Mouse (Mus musculus): ENCODE data around the gene Insl3. TPM values are rescaled to one million over a fixed set of nuclear protein-coding genes. Genes with fewer than 3 reads are reported as not detected.

Gene Insl3
- polyA plus RNA-seq, 2 experiments, result 0.73 to 1.5 TPM

DNA sequence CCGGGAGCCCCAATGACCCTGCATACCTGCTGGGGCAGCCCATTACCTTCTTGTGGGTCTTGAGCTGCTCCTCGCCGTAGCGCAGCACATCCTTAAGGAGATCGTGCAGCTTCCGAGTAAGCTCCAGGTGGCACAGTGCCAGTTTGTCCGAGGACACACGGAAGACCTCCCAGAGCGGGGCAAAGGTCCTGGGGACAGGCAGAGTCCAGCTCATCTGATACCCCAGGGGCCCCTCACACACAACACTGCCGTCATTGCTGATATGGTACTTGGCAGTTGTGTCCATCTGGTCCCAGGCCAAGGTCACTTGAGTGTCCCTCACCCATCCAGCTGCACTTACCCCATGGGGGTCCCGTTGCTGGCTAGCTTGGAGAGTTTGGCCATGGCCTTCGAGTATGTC is 28.1 kb downstream of the Insl3 start:
- 84% methylated on average over 12 of the region's 12 CpGs for WGBS (ENCODE audit: insufficient replicate concordance)
- no peak for ATAC-seq (ENCODE audit: insufficient read depth)
- H3K36me3 ChIP-seq (replicated peaks; ENCODE audit: control insufficient read depth, insufficient read depth, low read depth), result no peaks in the 10 kb centered on the region; the same call in 1 of the 2 replicates

GRCm38 (mm10) chr8:71718252-71718651 is 29.2 kb downstream of the Insl3 start:
- ATAC-seq (ENCODE audit: insufficient read depth), result no peak
- no peaks in the 10 kb centered on the region for H3K9me3 ChIP-seq (ENCODE audit: control insufficient read depth, low read length)
- no peak overlapping the region for H3K4me2 ChIP-seq (ENCODE audit: low read depth)
- no peak overlapping the region for H3K4me3 ChIP-seq (ENCODE audit: insufficient read depth in 1 of 2, low read depth in 2 of 2, low read length in 2 of 2)
- no peak for DNase-seq (ENCODE audit: low read depth in 3 of 3, low spot score in 3 of 3)
- 39% methylated on average over 3 of the region's 3 CpGs for WGBS (ENCODE audit: insufficient replicate concordance)
- H3K36me3 ChIP-seq (replicated peaks; ENCODE audit: control insufficient read depth, insufficient read depth, low read depth), result no peaks in the 10 kb centered on the region; the same call in 1 of the 2 replicates
- H3K27ac ChIP-seq, result no peak overlapping the region
- no peak overlapping the region for H3K9ac ChIP-seq (replicated peaks)
- no peaks in the 10 kb centered on the region for H3K27me3 ChIP-seq (ENCODE audit: control insufficient read depth, insufficient read depth, low read length)
- peaks cover 0 to 5% of the 10 kb centered on the region in 2 experiments; a peak in 2 of 4 replicates for H3K4me1 ChIP-seq (replicated peaks; ENCODE audit: control insufficient read depth in 2 of 2, insufficient read depth in 2 of 2, low read length in 1 of 2)
- TF ChIP-seq EP300 (IDR thresholded peaks at IDR 0.05; ENCODE audit: low read depth) (no peak), CTCF (IDR thresholded peaks at IDR 0.05; ENCODE audit: low read depth) (no peak)

More for the DNA sequence above, 28.1 kb downstream of the Insl3 start:
- no peak for DNase-seq (ENCODE audit: low read depth in 3 of 3, low spot score in 3 of 3)
- Histone ChIP-seq H3K4me2 (ENCODE audit: low read depth) (no peak overlapping the region), H3K4me3 (ENCODE audit: insufficient read depth in 1 of 2, low read depth in 2 of 2, low read length in 2 of 2) (no peak overlapping the region), H3K27me3 (ENCODE audit: control insufficient read depth, insufficient read depth, low read length) (no peaks in the 10 kb centered on the region), H3K9me3 (ENCODE audit: control insufficient read depth, low read length) (no peaks in the 10 kb centered on the region), H3K27ac (no peak overlapping the region), H3K9ac (replicated peaks) (no peak overlapping the region), H3K4me1 (replicated peaks; ENCODE audit: control insufficient read depth in 2 of 2, insufficient read depth in 2 of 2, low read length in 1 of 2) (no peaks in the 10 kb centered on the region)
- TF ChIP-seq EP300 (IDR thresholded peaks at IDR 0.05; ENCODE audit: low read depth), result no peak
- no peak for TF ChIP-seq CTCF (IDR thresholded peaks at IDR 0.05; ENCODE audit: low read depth)

DNA sequence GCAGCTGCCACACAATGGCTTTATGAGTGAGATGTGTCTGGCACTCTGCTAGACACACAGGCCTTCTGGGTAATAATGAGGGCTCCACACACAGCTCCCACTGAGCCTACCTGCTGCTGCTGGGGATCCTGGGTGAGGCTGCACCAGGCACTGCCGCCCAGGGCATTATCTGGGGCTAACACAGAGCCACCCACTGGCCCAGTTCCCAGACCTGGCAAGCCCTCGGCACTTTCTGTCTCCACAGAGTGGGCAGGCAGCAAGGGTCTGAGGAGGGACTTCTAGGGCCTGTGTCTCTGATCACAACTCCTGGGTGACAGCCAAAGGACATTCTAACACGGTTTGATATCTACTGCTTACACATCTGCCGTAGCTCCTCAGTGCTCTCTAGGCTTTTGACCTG is 30.2 kb downstream of the Insl3 start:
- TF ChIP-seq EP300 (IDR thresholded peaks at IDR 0.05; ENCODE audit: low read depth) (no peak), CTCF (IDR thresholded peaks at IDR 0.05; ENCODE audit: low read depth) (no peak)
- Histone ChIP-seq H3K4me2 (ENCODE audit: low read depth) (no peak overlapping the region), H3K4me1 (replicated peaks; ENCODE audit: control insufficient read depth in 2 of 2, insufficient read depth in 2 of 2, low read length in 1 of 2) (peaks cover 7 to 13% of the 10 kb centered on the region in 2 experiments), H3K27ac (no peak overlapping the region), H3K9ac (replicated peaks) (no peak overlapping the region), H3K9me3 (ENCODE audit: control insufficient read depth, low read length) (no peaks in the 10 kb centered on the region), H3K4me3 (ENCODE audit: insufficient read depth in 1 of 2, low read depth in 2 of 2, low read length in 2 of 2) (no peak overlapping the region), H3K36me3 (replicated peaks; ENCODE audit: control insufficient read depth, insufficient read depth, low read depth) (no peaks in the 10 kb centered on the region; the same call in 1 of the 2 replicates), H3K27me3 (ENCODE audit: control insufficient read depth, insufficient read depth, low read length) (no peaks in the 10 kb centered on the region)
- no peak for DNase-seq (ENCODE audit: low read depth in 3 of 3, low spot score in 3 of 3)
- WGBS (ENCODE audit: insufficient replicate concordance), result 48% methylated on average over 4 of the region's 4 CpGs
- ATAC-seq (ENCODE audit: insufficient read depth), result no peak

DNA sequence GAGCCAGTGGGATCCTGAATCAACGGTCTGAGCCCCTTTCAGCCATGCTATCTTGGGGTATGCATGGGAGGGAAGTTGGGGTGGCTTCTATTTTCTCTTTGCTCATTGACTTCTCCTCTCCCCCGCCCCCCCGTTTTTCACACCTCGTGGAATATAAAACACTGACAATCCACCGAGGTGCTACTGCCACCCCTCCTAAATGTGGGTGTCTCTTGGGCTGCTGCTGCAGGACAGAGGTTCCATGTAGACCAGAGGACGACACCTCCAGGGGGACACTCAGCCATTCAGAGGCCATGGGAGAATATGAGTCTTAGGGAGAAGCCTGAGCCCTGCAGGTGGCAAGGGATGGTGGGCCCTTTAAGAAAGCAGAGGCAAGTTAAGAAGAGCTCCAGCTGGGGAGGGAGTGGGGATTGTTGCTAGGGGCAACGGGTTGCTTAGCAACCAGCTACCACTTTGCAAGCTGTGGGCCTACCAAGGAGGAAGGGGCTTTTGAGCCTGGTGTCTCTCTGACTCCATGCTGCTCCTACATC is 31.0 kb downstream of the Insl3 start:
- Histone ChIP-seq H3K4me1 (replicated peaks; ENCODE audit: control insufficient read depth in 2 of 2, insufficient read depth in 2 of 2, low read length in 1 of 2) (peaks cover 14 to 19% of the 10 kb centered on the region in 2 experiments), H3K9me3 (ENCODE audit: control insufficient read depth, low read length) (no peaks in the 10 kb centered on the region), H3K9ac (replicated peaks) (no peak overlapping the region), H3K4me2 (ENCODE audit: low read depth) (no peak overlapping the region), H3K27ac (no peak overlapping the region), H3K36me3 (replicated peaks; ENCODE audit: control insufficient read depth, insufficient read depth, low read depth) (no peaks in the 10 kb centered on the region; the same call in 1 of the 2 replicates), H3K4me3 (ENCODE audit: insufficient read depth in 1 of 2, low read depth in 2 of 2, low read length in 2 of 2) (no peak overlapping the region), H3K27me3 (ENCODE audit: control insufficient read depth, insufficient read depth, low read length) (no peaks in the 10 kb centered on the region)
- no peak for TF ChIP-seq CTCF (IDR thresholded peaks at IDR 0.05; ENCODE audit: low read depth)
- no peak for TF ChIP-seq EP300 (IDR thresholded peaks at IDR 0.05; ENCODE audit: low read depth)
- no peak for DNase-seq (ENCODE audit: low read depth in 3 of 3, low spot score in 3 of 3)
- WGBS (ENCODE audit: insufficient replicate concordance), result 58% methylated on average over 7 of the region's 7 CpGs
- ATAC-seq (ENCODE audit: insufficient read depth), result no peak

- H3K9ac ChIP-seq (replicated peaks), result peak overlapping the region; percentile 58
- peak overlapping the region; percentile 68 for H3K27ac ChIP-seq
- H3K36me3 ChIP-seq (replicated peaks; ENCODE audit: control insufficient read depth, insufficient read depth, low read depth), result no peaks in the 10 kb centered on the region
- TF ChIP-seq EP300 (IDR thresholded peaks at IDR 0.05; ENCODE audit: low read depth) (no peak), CTCF (IDR thresholded peaks at IDR 0.05; ENCODE audit: low read depth) (no peak)
- H3K27me3 ChIP-seq (ENCODE audit: control insufficient read depth, insufficient read depth, low read length), result no peaks in the 10 kb centered on the region; the same call in 1 of the 2 replicates
- H3K9me3 ChIP-seq (ENCODE audit: control insufficient read depth, low read length), result no peaks in the 10 kb centered on the region
- H3K4me1 ChIP-seq (replicated peaks; ENCODE audit: control insufficient read depth in 2 of 2, insufficient read depth in 2 of 2, low read length in 1 of 2), result peaks cover 21 to 23% of the 10 kb centered on the region in 2 experiments
- H3K4me3 ChIP-seq (ENCODE audit: insufficient read depth in 1 of 2, low read depth in 2 of 2, low read length in 2 of 2), result peak overlapping the region; percentile 53 to 57
- 17% methylated on average over 14 of the region's 14 CpGs for WGBS (ENCODE audit: insufficient replicate concordance)
- DNase-seq (ENCODE audit: low read depth in 3 of 3, low spot score in 3 of 3), result peak; percentile 65 to 67 (median 66)
- H3K4me2 ChIP-seq (ENCODE audit: low read depth), result peak overlapping the region; percentile 61
- peak; percentile 82 for ATAC-seq (ENCODE audit: insufficient read depth)
Measured at GRCm38 (mm10) chr8:71723047-71723551, 34.1 kb downstream of the Insl3 start.
